Mouse (Mus musculus) R1 (cell line): ENCODE data around the gene Rnf6.
A peak's percentile ranks its signal among the peaks of the same experiment; 100 is the strongest.

Source experiments
- DNase-seq: peaks from one replicate; pipeline ENCODE4 v3.0.0-alpha.2; 2018; ENCODE audit warnings: low read depth, low spot score

Rnf6 gene

GRCm38 (mm10) chr5:146220879-146221714, at the start of gene Rnf6:
TSS of gene Rnf6 (minus strand) at chr5:146221555.
- peak; percentile 98 for DNase-seq

GRCm38 (mm10) chr5:146270593-146270992, 49.2 kb upstream of the Rnf6 start:
- peak; percentile 32 for DNase-seq

- DNase-seq: no peak
Observed at GRCm38 (mm10) chr5:146267776-146268175, 46.4 kb upstream of the Rnf6 start.

GRCm38 (mm10) chr5:146265934-146266591, 44.7 kb upstream of the Rnf6 start:
- DNase-seq: peak; percentile 25

- DNase-seq: peak; percentile 89
Observed at GRCm38 (mm10) chr5:146260003-146260402, 38.6 kb upstream of the Rnf6 start.

GRCm38 (mm10) chr5:146253644-146254043, 32.3 kb upstream of the Rnf6 start:
- DNase-seq: no peak

- no peak for DNase-seq
Observed at GRCm38 (mm10) chr5:146251663-146252429, 30.5 kb upstream of the Rnf6 start.

GRCm38 (mm10) chr5:146250369-146251075, 29.2 kb upstream of the Rnf6 start:
- peak; percentile 35 for DNase-seq

- DNase-seq: no peak
Observed at GRCm38 (mm10) chr5:146248746-146249145, 27.4 kb upstream of the Rnf6 start.

GRCm38 (mm10) chr5:146247709-146248108, 26.4 kb upstream of the Rnf6 start:
- no peak for DNase-seq

- DNase-seq: no peak
Observed at GRCm38 (mm10) chr5:146246386-146246785, 25.0 kb upstream of the Rnf6 start.

GRCm38 (mm10) chr5:146245646-146246370, 24.5 kb upstream of the Rnf6 start:
- DNase-seq: no peak

- DNase-seq: no peak
Observed at GRCm38 (mm10) chr5:146245193-146245592, 23.8 kb upstream of the Rnf6 start.

GRCm38 (mm10) chr5:146241202-146241601, 19.8 kb upstream of the Rnf6 start:
- no peak for DNase-seq

- DNase-seq: no peak
Observed at GRCm38 (mm10) chr5:146240771-146241170, 19.4 kb upstream of the Rnf6 start.

- DNase-seq: no peak
Observed at GRCm38 (mm10) chr5:146238274-146238673, 16.9 kb upstream of the Rnf6 start.

- DNase-seq: no peak
Observed at GRCm38 (mm10) chr5:146234336-146234735, 13.0 kb upstream of the Rnf6 start.

GRCm38 (mm10) chr5:146232816-146233215, 11.5 kb upstream of the Rnf6 start:
- no peak for DNase-seq

- no peak for DNase-seq
Observed at GRCm38 (mm10) chr5:146232056-146232675, 10.8 kb upstream of the Rnf6 start.

- peak; percentile 25 for DNase-seq
Observed at GRCm38 (mm10) chr5:146231655-146231996, 10.3 kb upstream of the Rnf6 start.
